Mouse (Mus musculus) megakaryocyte, embryonic 14.5 days (primary cell): ENCODE data around the gene 3110009E18Rik.

Experiments
- FLI1 ChIP-seq: IDR thresholded peaks from 2 replicates; pipeline ENCODE4 v1.6.1; 2012; ENCODE audit warnings: low read length, inconsistent platforms, mixed read lengths
- GATA1 ChIP-seq: IDR thresholded peaks from 3 replicates; pipeline ENCODE4 v1.6.1; 2012; ENCODE audit warnings: mixed read lengths, low read length, inconsistent platforms, borderline replicate concordance

DNA sequence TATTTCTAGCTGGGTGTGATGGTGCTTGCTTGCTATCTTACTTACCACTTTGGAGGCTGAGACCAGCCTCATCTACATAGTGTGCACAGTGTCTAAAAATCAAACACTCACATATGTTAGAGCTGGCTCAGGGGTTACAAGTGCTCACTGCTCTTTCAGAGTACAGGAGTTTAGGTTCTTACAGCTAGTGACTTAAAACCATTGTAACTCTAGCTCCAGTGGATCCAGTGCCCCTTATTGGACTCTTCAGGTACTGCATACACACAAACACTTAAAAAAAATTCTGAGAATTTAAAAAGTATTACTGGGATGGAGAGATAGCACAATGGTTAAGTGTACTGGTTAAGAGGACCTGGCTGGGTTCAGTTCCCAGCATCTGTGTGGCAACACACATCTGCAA, 26.0 kb downstream of the 3110009E18Rik start:
- TF ChIP-seq GATA1 (no peak), FLI1 (no peak)
